Mouse (Mus musculus) heart, embryonic 14.5 days (tissue): Measurements from ENCODE around the gene Ogn. TPM values are rescaled to one million over a fixed set of nuclear protein-coding genes. Genes with fewer than 3 reads are reported as not detected.

Experiments used
- polyA plus RNA-seq: library from polyadenylated mRNA; unstranded; fragments of >200 nt; fragmentation: Nextera tagmentation; extraction: Ambion mirVana; gene quantifications from 2 replicates; pipeline ENCODE4 v1.2.1, GENCODE M21; 2014

The Ogn gene
- polyA plus RNA-seq, 1 experiment from 2014 or later: 39.4 TPM

Other genes with a start within 250 kb of the Ogn start
- 10.8 and 11.2 TPM in 2 replicates for gene Ippk, start 186.8 kb upstream of the Ogn start, polyA plus RNA-seq
- gene Tes3-ps, start 114.7 kb upstream of the Ogn start, polyA plus RNA-seq: 0.54 and 0.73 TPM in 2 replicates
- 3.7 and 5.6 TPM in 2 replicates for gene Ecm2, start 103.2 kb upstream of the Ogn start, polyA plus RNA-seq
- 17.9 and 19.9 TPM in 2 replicates for gene Aspn, start 63.6 kb upstream of the Ogn start, polyA plus RNA-seq
- gene Omd, start 25.6 kb upstream of the Ogn start, polyA plus RNA-seq: 0.19 and 0.45 TPM in 2 replicates
- gene Cenpp, start 44.7 kb downstream of the Ogn start, polyA plus RNA-seq: 27.5 and 27.7 TPM in 2 replicates
- 9.7 and 14.3 TPM in 2 replicates for gene Nol8, start 45.0 kb downstream of the Ogn start, polyA plus RNA-seq
- gene Iars, start 74.1 kb downstream of the Ogn start, polyA plus RNA-seq: 52.0 and 59.3 TPM in 2 replicates
- gene Gm30302, start 191.0 kb downstream of the Ogn start, polyA plus RNA-seq: 0.07 and 0.09 TPM in 2 replicates